Mouse (Mus musculus) G1E (cell line): ENCODE measurements around the gene Plekha7.

Experiments
- CTCF ChIP-seq: IDR thresholded peaks from 2 replicates; pipeline ENCODE4 v1.5.1; 2012; ENCODE audit warnings: low read depth, low read length, inconsistent platforms, mixed read lengths
- GATA1 ChIP-seq: IDR thresholded peaks from 2 replicates; pipeline ENCODE4 v1.6.1; 2012; ENCODE audit warnings: borderline replicate concordance, low read length, inconsistent platforms, mixed read lengths
- TAL1 ChIP-seq: conservative IDR thresholded peaks from 2 replicates; pipeline ENCODE4 v1.6.1; 2012; ENCODE audit warnings: low read depth, low read length, inconsistent platforms, mixed read lengths

- no peak for TF ChIP-seq CTCF
- TF ChIP-seq TAL1 = no peak
- no peak for TF ChIP-seq GATA1
These were observed 29.9 kb downstream of the Plekha7 start for GRCm38 (mm10) chr7:116278280-116278679.
